Mouse (Mus musculus): ENCODE measurements around the gene Wdr74. TPM values are rescaled to one million over a fixed set of nuclear protein-coding genes. Genes with fewer than 3 reads are reported as not detected.
"Not testable (repeated sequence)": the region's sequence is repeated elsewhere in the genome, so short reads cannot be mapped to it uniquely, and the experiment has no call there.

The Wdr74 gene
- total and polyA plus RNA-seq, 2 experiments, result 12.5 to 28.9 TPM

- no peaks in the 10 kb centered on the region for H3K27me3 ChIP-seq (ENCODE audit: control insufficient read depth, insufficient read depth, low read length)
- TF ChIP-seq CTCF (IDR thresholded peaks at IDR 0.05; ENCODE audit: low read depth, low read length), result no peak
- TF ChIP-seq POLR2A (IDR thresholded peaks at IDR 0.05; ENCODE audit: extremely low read depth, insufficient read depth, low read length), result no peak
- H3K9ac ChIP-seq (ENCODE audit: low read depth, low read length), result peak overlapping the region; percentile 46
- peaks cover 9% of the 10 kb centered on the region; the same call in 1 of the 2 replicates for H3K4me1 ChIP-seq (ENCODE audit: control insufficient read depth, insufficient read depth, low read length)
- WGBS, result 8% methylated on average over 2 of the region's 2 CpGs
- no peaks in the 10 kb centered on the region for H3K79me2 ChIP-seq (ENCODE audit: control insufficient read depth, insufficient read depth, low read length)
- no peak overlapping the region for H3K27ac ChIP-seq (replicated peaks; ENCODE audit: insufficient read depth, low read depth, low read length)
- peak overlapping the region; percentile 81; the same call in 1 of the 2 replicates for H3K4me3 ChIP-seq (ENCODE audit: insufficient read depth, low read depth, low read length)
- H3K36me3 ChIP-seq (ENCODE audit: control insufficient read depth, insufficient read depth, low read length), result peaks cover 31% of the 10 kb centered on the region
- no peak for DNase-seq (ENCODE audit: extremely low read depth, low read depth, low spot score)
Measured at GRCm38 (mm10) chr19:8724392-8724791, 11.2 kb upstream of the Wdr74 start.

- Histone ChIP-seq H3K9ac (ENCODE audit: low read depth, low read length) (no peak overlapping the region), H3K4me3 (ENCODE audit: insufficient read depth, low read depth, low read length) (no peak overlapping the region), H3K36me3 (ENCODE audit: control insufficient read depth, insufficient read depth, low read length) (peaks cover 31% of the 10 kb centered on the region), H3K79me2 (ENCODE audit: control insufficient read depth, insufficient read depth, low read length) (no peaks in the 10 kb centered on the region), H3K27ac (replicated peaks; ENCODE audit: insufficient read depth, low read depth, low read length) (no peak overlapping the region), H3K27me3 (ENCODE audit: control insufficient read depth, insufficient read depth, low read length) (no peaks in the 10 kb centered on the region), H3K4me1 (ENCODE audit: control insufficient read depth, insufficient read depth, low read length) (peaks cover 9% of the 10 kb centered on the region; the same call in 1 of the 2 replicates)
- DNase-seq (ENCODE audit: extremely low read depth, low read depth, low spot score), result no peak
- WGBS, result 70% methylated on average over 4 of the region's 4 CpGs
- no peak for TF ChIP-seq POLR2A (IDR thresholded peaks at IDR 0.05; ENCODE audit: extremely low read depth, insufficient read depth, low read length)
- no peak for TF ChIP-seq CTCF (IDR thresholded peaks at IDR 0.05; ENCODE audit: low read depth, low read length)
Measured at GRCm38 (mm10) chr19:8725081-8725613, 10.5 kb upstream of the Wdr74 start.

- Histone ChIP-seq H3K27ac (replicated peaks; ENCODE audit: insufficient read depth, low read depth, low read length) (no peak overlapping the region), H3K27me3 (ENCODE audit: control insufficient read depth, insufficient read depth, low read length) (no peaks in the 10 kb centered on the region), H3K4me1 (ENCODE audit: control insufficient read depth, insufficient read depth, low read length) (peaks cover 9% of the 10 kb centered on the region; the same call in 1 of the 2 replicates), H3K36me3 (ENCODE audit: control insufficient read depth, insufficient read depth, low read length) (peaks cover 31% of the 10 kb centered on the region), H3K79me2 (ENCODE audit: control insufficient read depth, insufficient read depth, low read length) (no peaks in the 10 kb centered on the region), H3K4me3 (ENCODE audit: insufficient read depth, low read depth, low read length) (no peak overlapping the region), H3K9ac (ENCODE audit: low read depth, low read length) (no peak overlapping the region)
- WGBS, result 87% methylated on average over 3 of the region's 3 CpGs
- DNase-seq (ENCODE audit: extremely low read depth, low read depth, low spot score), result no peak
- no peak for TF ChIP-seq CTCF (IDR thresholded peaks at IDR 0.05; ENCODE audit: low read depth, low read length)
- TF ChIP-seq POLR2A (IDR thresholded peaks at IDR 0.05; ENCODE audit: extremely low read depth, insufficient read depth, low read length), result no peak
Measured at GRCm38 (mm10) chr19:8726609-8727390, 8.8 kb upstream of the Wdr74 start.

GRCm38 (mm10) chr19:8727495-8728114 lies 8.0 kb upstream of the Wdr74 start:
- TF ChIP-seq CTCF (IDR thresholded peaks at IDR 0.05; ENCODE audit: low read depth, low read length), result no peak
- TF ChIP-seq POLR2A (IDR thresholded peaks at IDR 0.05; ENCODE audit: extremely low read depth, insufficient read depth, low read length), result no peak
- Histone ChIP-seq H3K27me3 (ENCODE audit: control insufficient read depth, insufficient read depth, low read length) (no peaks in the 10 kb centered on the region), H3K36me3 (ENCODE audit: control insufficient read depth, insufficient read depth, low read length) (peaks cover 31% of the 10 kb centered on the region), H3K79me2 (ENCODE audit: control insufficient read depth, insufficient read depth, low read length) (no peaks in the 10 kb centered on the region), H3K9ac (ENCODE audit: low read depth, low read length) (no peak overlapping the region), H3K4me3 (ENCODE audit: insufficient read depth, low read depth, low read length) (no peak overlapping the region), H3K4me1 (ENCODE audit: control insufficient read depth, insufficient read depth, low read length) (peaks cover 4% of the 10 kb centered on the region; the same call in 1 of the 2 replicates), H3K27ac (replicated peaks; ENCODE audit: insufficient read depth, low read depth, low read length) (no peak overlapping the region)
- no peak for DNase-seq (ENCODE audit: extremely low read depth, low read depth, low spot score)
- WGBS, result 61% methylated on average over 5 of the region's 5 CpGs

GRCm38 (mm10) chr19:8728335-8729099 lies 7.1 kb upstream of the Wdr74 start:
- not testable (repeated sequence) for H3K27ac ChIP-seq (replicated peaks; ENCODE audit: insufficient read depth, low read depth, low read length); DNase-seq (ENCODE audit: extremely low read depth, low read depth, low spot score)
- 51% methylated on average over 3 of the region's 3 CpGs for WGBS

More at GRCm38 (mm10) chr19:8728335-8729099, 7.1 kb upstream of the Wdr74 start:
- H3K36me3 ChIP-seq (ENCODE audit: control insufficient read depth, insufficient read depth, low read length), result peaks cover 31% of the 10 kb centered on the region
- not testable (repeated sequence) for H3K4me3 ChIP-seq (ENCODE audit: insufficient read depth, low read depth, low read length); H3K79me2 ChIP-seq (ENCODE audit: control insufficient read depth, insufficient read depth, low read length); H3K4me1 ChIP-seq (ENCODE audit: control insufficient read depth, insufficient read depth, low read length); H3K9ac ChIP-seq (ENCODE audit: low read depth, low read length); H3K27me3 ChIP-seq (ENCODE audit: control insufficient read depth, insufficient read depth, low read length)

Measured in liver, adult 2 months (tissue).